Mouse (Mus musculus) heart, adult 2 months (tissue): Measurements from ENCODE around the gene Gpbar1. TPM values are rescaled to one million over a fixed set of nuclear protein-coding genes. Genes with fewer than 3 reads are reported as not detected.
A peak's percentile ranks its signal among the peaks of the same experiment; 100 is the strongest.
"Not testable (repeated sequence)": the region's sequence is repeated elsewhere in the genome, so short reads cannot be mapped to it uniquely, and the experiment has no call there.

ENCODE experiments used
- DNase-seq, 2 experiments: peaks; one replicate each; pipeline ENCODE4 v3.0.0; 2021
- H3K27ac ChIP-seq: fragments of 200-600 bp; 2 replicates; pipeline ENCODE4 v1.8.1; 2022
- H3K27me3 ChIP-seq: fragments of 200-500 bp; 2 replicates; pipeline ENCODE4 v1.6.1; 2012; ENCODE audit warnings: mild to moderate bottlenecking, low read length, inconsistent platforms, mixed read lengths; ENCODE audit not compliant: control insufficient read depth, insufficient read depth
- H3K36me3 ChIP-seq: fragments of 200-500 bp; 2 replicates; pipeline ENCODE4 v1.6.1; 2012; ENCODE audit warnings: low read length, inconsistent platforms; ENCODE audit not compliant: control insufficient read depth, insufficient read depth
- H3K4me1 ChIP-seq: fragments of 200-500 bp; 2 replicates; pipeline ENCODE4 v1.6.1; 2011; ENCODE audit warnings: low read length; ENCODE audit not compliant: control insufficient read depth, insufficient read depth
- H3K4me3 ChIP-seq: fragments of 200-600 bp; 2 replicates; pipeline ENCODE4 v1.8.1; 2022
- H3K79me2 ChIP-seq: fragments of 200-500 bp; replicated peaks from 2 replicates; pipeline ENCODE4 v1.6.1; 2012; ENCODE audit warnings: mild to moderate bottlenecking, inconsistent platforms, low read length, moderate library complexity, mixed read lengths; ENCODE audit not compliant: control insufficient read depth, insufficient read depth
- H3K9ac ChIP-seq: fragments of 200-500 bp; 2 replicates; pipeline ENCODE4 v1.6.1; 2012; ENCODE audit warnings: low read depth, mild to moderate bottlenecking, control low read depth, inconsistent platforms, low read length, mixed read lengths
- CTCF ChIP-seq: fragments of 200-600 bp; IDR thresholded peaks from 2 replicates; pipeline ENCODE4 v1.8.1; 2022; ENCODE audit warnings: antibody characterized with exemption, mild to moderate bottlenecking, moderate library complexity
- EP300 ChIP-seq: fragments of 200-500 bp; IDR thresholded peaks from 2 replicates; pipeline ENCODE4 v1.6.1; 2011; ENCODE audit warnings: low read depth, low read length, control low read depth; ENCODE audit not compliant: insufficient read depth
- POLR2A ChIP-seq: fragments of 200-500 bp; IDR thresholded peaks from 2 replicates; pipeline ENCODE4 v1.6.1; 2011; ENCODE audit warnings: mild to moderate bottlenecking, low read depth, low read length, control low read depth; ENCODE audit not compliant: insufficient read depth
- WGBS: fragments of 180-500 bp; shearing (Covaris S2); methylation state at CpG from one replicate; pipeline ENCODE4 v1.1.7; 2018; 5-methylcytosine and 5-hydroxymethylcytosine counted together
- intact Hi-C: fragments of 180-260 bp; cut with DNase I; formaldehyde crosslinking; loops from one replicate; pipeline ENCODE4 v1.15.1; 2025
- polyA plus RNA-seq: library from polyadenylated mRNA; depleted of rRNA; stranded (reverse); fragments of >200 nt; gene quantifications from 2 replicates; pipeline ENCODE4 v1.2.3, GENCODE M21; 2012; rRNA removed
- total RNA-seq, 2 experiments: library from RNA; stranded (reverse); gene quantifications; 2 replicates each; pipeline ENCODE4 v1.2.3; 2021

The Gpbar1 gene
- total and polyA plus RNA-seq, 3 experiments: 0.14 TPM; not detected in 2

DNA sequence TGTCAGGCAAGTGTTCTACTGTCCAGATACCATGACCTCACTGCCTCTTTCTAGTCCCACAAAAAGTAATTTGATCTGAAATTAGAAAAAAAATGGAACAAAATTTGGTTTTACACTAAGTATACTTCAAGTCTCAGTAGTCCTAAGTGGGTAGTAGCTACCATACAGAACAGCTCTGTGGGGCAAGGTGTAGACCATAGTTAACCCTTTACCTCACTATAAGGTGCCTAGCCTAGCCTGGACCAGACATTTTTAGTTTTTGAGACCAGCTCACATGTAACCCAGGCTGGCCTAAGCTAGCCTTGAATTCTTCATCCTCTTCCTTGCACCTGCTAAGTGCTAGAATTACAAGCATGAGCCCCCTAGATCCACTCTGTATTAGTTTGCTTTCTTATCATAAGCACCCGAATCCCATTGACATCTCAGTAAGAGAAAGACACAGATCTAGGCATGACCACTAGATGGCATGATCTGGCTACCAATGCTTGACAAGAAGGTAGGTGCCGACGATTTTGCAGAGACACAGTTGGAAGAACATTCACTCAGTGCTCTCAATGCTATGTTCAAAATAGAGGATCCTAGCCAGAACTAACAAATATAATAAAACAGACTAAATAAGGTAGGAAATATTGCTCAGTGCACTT lies 34.8 kb downstream of the Gpbar1 start:
- TF ChIP-seq POLR2A (no peak), EP300 (no peak), CTCF (peak; percentile 96)
- Histone ChIP-seq H3K27ac (no peak overlapping the region), H3K79me2 (no peaks in the 10 kb centered on the region), H3K4me3 (no peak overlapping the region), H3K4me1 (peaks cover 8% of the 10 kb centered on the region), H3K27me3 (no peaks in the 10 kb centered on the region), H3K9ac (no peak overlapping the region), H3K36me3 (no peaks in the 10 kb centered on the region)
- intact Hi-C loops: loop anchor here (1.0 to 2.0 kb wide), 3 partner anchors 49 to 140 kb away; partner anchors contain the start of gene Catip
- WGBS: 1% methylated on average over 3 of the region's 3 CpGs
- peak in 1 of 2 experiments; percentile 56 for DNase-seq

DNA sequence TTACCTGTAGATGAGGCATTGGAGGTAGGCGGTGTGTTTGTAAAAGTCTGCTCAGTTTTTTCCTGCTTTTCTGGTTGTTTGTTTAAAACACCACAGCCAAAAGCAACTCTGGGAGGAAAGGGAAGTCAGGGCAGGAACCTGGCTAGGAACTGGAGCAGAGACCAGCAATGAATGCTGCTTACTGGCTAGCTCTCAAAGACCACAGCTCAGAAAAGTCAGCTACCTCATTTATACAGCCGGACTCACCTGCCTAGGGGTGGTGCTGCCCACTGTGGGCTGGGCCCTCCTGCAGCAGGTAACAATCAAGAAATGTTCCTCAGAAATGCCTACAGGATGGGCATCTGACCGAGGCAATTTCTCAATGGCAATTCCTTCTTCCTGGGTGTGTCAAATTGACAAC lies 36.4 kb downstream of the Gpbar1 start:
- Histone ChIP-seq H3K79me2 (no peaks in the 10 kb centered on the region), H3K27me3 (no peaks in the 10 kb centered on the region), H3K9ac (no peak overlapping the region), H3K4me1 (peaks cover 8% of the 10 kb centered on the region), H3K36me3 (no peaks in the 10 kb centered on the region), H3K27ac (peak overlapping the region; percentile 67), H3K4me3 (no peak overlapping the region)
- no peak for DNase-seq
- WGBS: 60% methylated on average over 3 of the region's 3 CpGs
- intact Hi-C loops: loop anchor here (2.0 kb wide), 1 partner anchor 16 kb away; no protein-coding TSS in a partner anchor
- TF ChIP-seq POLR2A: no peak

DNA sequence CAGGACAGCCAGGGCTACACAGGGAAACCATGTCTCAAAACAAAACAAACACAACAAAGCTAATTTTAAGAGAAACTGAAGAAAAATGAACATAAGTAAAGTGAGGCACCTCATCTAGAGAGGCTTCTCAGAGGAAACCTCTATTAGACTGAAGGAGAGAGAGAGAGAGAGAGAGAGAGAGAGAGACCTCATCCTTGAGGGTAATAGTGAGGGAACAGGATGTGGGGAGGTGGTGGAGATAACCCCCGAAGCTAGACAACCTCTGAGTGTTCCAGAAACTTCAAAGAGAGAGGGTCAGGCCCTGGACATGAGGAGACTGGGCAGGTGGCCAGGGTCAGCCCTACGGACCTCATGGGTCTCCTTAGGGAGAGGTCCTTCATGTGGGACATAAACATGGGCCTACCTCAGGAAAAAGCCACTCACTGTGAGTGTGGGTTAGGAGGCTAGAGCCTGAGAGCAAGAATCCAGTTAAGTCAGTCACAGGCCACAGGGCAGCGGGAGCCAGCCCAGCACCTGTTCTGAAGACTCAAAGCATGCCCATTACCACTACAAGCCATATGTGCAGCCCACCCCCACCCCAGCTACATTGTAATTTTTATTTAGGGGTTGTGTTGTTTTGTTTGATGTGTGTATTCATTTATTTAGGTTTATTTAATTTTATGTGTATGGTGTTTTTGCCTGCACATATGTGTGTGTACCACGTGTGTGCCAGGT lies 37.9 kb downstream of the Gpbar1 start:
- no peak for TF ChIP-seq CTCF
- no peak for TF ChIP-seq EP300
- TF ChIP-seq POLR2A: no peak
- Histone ChIP-seq H3K4me1 (peaks cover 4% of the 10 kb centered on the region), H3K9ac (no peak overlapping the region), H3K27me3 (no peaks in the 10 kb centered on the region), H3K79me2 (no peaks in the 10 kb centered on the region), H3K36me3 (no peaks in the 10 kb centered on the region), H3K27ac (no peak overlapping the region), H3K4me3 (no peak overlapping the region)
- intact Hi-C loops: no loop called here
- WGBS: 67% methylated on average over 4 of the region's 4 CpGs
- no peak for DNase-seq

DNA sequence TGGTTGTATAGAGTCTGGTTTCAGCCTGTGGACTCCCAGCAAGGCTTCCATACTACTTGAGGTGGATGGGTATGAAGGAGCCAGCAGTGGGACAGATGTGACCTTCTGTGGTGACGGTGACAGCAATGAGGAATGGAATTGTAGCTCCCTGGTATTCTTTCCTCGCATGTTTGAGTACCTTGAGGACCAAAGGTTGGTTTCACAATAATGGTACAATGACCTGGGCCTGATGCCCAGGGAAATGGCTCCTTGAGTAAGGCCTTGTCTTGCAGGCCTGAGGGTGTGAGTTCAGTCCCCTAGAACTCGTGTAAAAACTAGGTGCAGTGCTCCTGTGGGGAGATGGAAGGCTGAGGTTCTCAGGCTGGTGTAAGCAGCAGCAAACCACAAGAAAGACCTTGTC lies 40.4 kb downstream of the Gpbar1 start:
- Histone ChIP-seq H3K79me2 (no peaks in the 10 kb centered on the region), H3K4me1 (peaks cover 6% of the 10 kb centered on the region), H3K4me3 (no peak overlapping the region), H3K27me3 (no peaks in the 10 kb centered on the region), H3K27ac (no peak overlapping the region), H3K9ac (no peak overlapping the region), H3K36me3 (no peaks in the 10 kb centered on the region)
- DNase-seq: no peak
- intact Hi-C loops: no loop called here
- TF ChIP-seq EP300 (no peak), CTCF (no peak), POLR2A (no peak)
- 96% methylated on average over 3 of the region's 3 CpGs for WGBS

DNA sequence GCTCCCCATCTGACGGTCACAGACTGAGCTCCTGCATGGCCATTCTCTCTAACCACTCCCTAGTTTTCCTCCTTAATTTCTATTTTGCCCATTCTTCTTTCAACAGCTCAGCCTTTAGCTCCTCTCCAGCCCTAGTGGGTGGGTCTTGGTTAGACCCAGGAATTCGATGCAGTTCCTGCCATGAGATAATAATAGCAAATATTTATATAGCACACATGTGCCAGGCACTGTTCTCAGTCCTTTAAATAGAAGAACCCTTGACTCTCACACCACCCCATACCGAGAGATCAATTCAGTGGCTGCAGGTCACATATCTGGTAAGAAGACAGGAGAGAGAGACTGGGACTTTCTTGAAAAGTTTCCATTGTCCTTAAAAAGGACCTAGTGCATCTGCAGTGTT lies 43.0 kb downstream of the Gpbar1 start:
- Histone ChIP-seq H3K79me2 (no peaks in the 10 kb centered on the region), H3K27me3 (no peaks in the 10 kb centered on the region), H3K27ac (peak overlapping the region; percentile 26), H3K9ac (no peak overlapping the region), H3K4me3 (no peak overlapping the region), H3K36me3 (no peaks in the 10 kb centered on the region), H3K4me1 (peaks cover 3% of the 10 kb centered on the region)
- WGBS: 35% methylated on average over 3 of the region's 3 CpGs
- no peak for DNase-seq
- intact Hi-C loops: no loop called here
- TF ChIP-seq POLR2A (no peak), CTCF (no peak), EP300 (no peak)

DNA sequence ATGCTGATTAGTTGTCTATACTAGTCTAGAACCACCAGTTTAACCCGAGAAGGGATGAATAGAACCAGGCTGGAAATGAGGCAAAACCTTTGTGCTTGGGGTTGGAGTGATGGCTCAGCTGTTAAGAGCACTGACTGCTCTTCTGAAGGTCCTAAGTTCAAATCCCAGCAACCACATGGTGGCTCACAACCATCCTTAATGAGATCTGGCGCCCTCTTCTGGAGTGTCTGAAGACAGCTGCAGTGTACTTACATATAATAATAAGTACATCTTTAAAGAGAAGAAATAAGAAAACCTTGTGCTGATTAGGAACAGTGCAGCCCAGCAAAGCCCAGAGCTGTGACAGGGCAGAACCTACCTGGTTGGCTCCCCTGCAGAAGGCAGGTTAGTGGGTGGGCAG lies 48.6 kb downstream of the Gpbar1 start:
- H3K79me2 ChIP-seq, intact Hi-C loops, H3K27me3 ChIP-seq, DNase-seq, H3K36me3 ChIP-seq, H3K27ac ChIP-seq, H3K4me3 ChIP-seq, H3K9ac ChIP-seq: not testable (repeated sequence)
- peak; percentile 49 for TF ChIP-seq CTCF
- 94% methylated on average over 2 of the region's 2 CpGs for WGBS
- peaks cover 13% of the 10 kb centered on the region for H3K4me1 ChIP-seq

Other genes starting within 250 kb of the Gpbar1 start
- gene Tns1, start 154.1 kb upstream of the Gpbar1 start, total RNA-seq: 100 to 1,000 TPM; 629 to 748 TPM
- 329 and 365 TPM in 2 replicates for gene Tns1, start 154.1 kb upstream of the Gpbar1 start, polyA plus RNA-seq
- gene Rufy4, start 153.0 kb upstream of the Gpbar1 start, total RNA-seq: 1 to 10 TPM; 1.1 to 1.2 TPM
- gene Rufy4, start 153.0 kb upstream of the Gpbar1 start, polyA plus RNA-seq: 0.59 and 1.0 TPM in 2 replicates
- under 1 TPM; 0.14 to 0.52 TPM for gene Cxcr2, start 124.6 kb upstream of the Gpbar1 start, total RNA-seq
- 0.82 and 1.3 TPM in 2 replicates for gene Cxcr2, start 124.6 kb upstream of the Gpbar1 start, polyA plus RNA-seq
- gene Cxcr1, start 83.9 kb upstream of the Gpbar1 start, total RNA-seq: not detected
- gene Cxcr1, start 83.9 kb upstream of the Gpbar1 start, polyA plus RNA-seq: not detected in 2 replicates
- gene Arpc2, start 42.5 kb upstream of the Gpbar1 start, total RNA-seq: 100 to 1,000 TPM; 130 to 132 TPM
- gene Arpc2, start 42.5 kb upstream of the Gpbar1 start, polyA plus RNA-seq: 85.5 and 111 TPM in 2 replicates
- gene Aamp, start 6.2 kb downstream of the Gpbar1 start, total RNA-seq: 100 to 1,000 TPM in 1 of 2 experiments, 10 to 100 TPM in 1; 89.3 to 100 TPM
- 116 and 135 TPM in 2 replicates for gene Aamp, start 6.2 kb downstream of the Gpbar1 start, polyA plus RNA-seq
- 100 to 1,000 TPM; 126 to 140 TPM for gene Pnkd, start 6.4 kb downstream of the Gpbar1 start, total RNA-seq
- gene Pnkd, start 6.4 kb downstream of the Gpbar1 start, polyA plus RNA-seq: 104 and 113 TPM in 2 replicates
- 10 to 100 TPM; 41.3 to 48.1 TPM for gene Tmbim1, start 27.1 kb downstream of the Gpbar1 start, total RNA-seq
- 97.1 and 148 TPM in 2 replicates for gene Tmbim1, start 27.1 kb downstream of the Gpbar1 start, polyA plus RNA-seq
- gene Catip, start 83.6 kb downstream of the Gpbar1 start, total RNA-seq: under 1 TPM; 0.29 to 0.34 TPM
- 1.1 and 2.3 TPM in 2 replicates for gene Catip, start 83.6 kb downstream of the Gpbar1 start, polyA plus RNA-seq
- gene Slc11a1, start 96.6 kb downstream of the Gpbar1 start, total RNA-seq: 1 to 10 TPM; 5.2 to 5.8 TPM
- gene Slc11a1, start 96.6 kb downstream of the Gpbar1 start, polyA plus RNA-seq: 12.3 and 13.0 TPM in 2 replicates
- gene Ctdsp1, start 113.0 kb downstream of the Gpbar1 start, total RNA-seq: 100 to 1,000 TPM; 122 to 137 TPM
- gene Ctdsp1, start 113.0 kb downstream of the Gpbar1 start, polyA plus RNA-seq: 122 and 127 TPM in 2 replicates
- gene Vil1, start 130.8 kb downstream of the Gpbar1 start, total RNA-seq: under 1 TPM; 0.80 to 0.97 TPM
- gene Vil1, start 130.8 kb downstream of the Gpbar1 start, polyA plus RNA-seq: 0.27 and 0.29 TPM in 2 replicates
- gene Cnot9, start 227.5 kb downstream of the Gpbar1 start, total RNA-seq: 10 to 100 TPM; 11.8 to 12.6 TPM
- 10.0 and 18.3 TPM in 2 replicates for gene Cnot9, start 227.5 kb downstream of the Gpbar1 start, polyA plus RNA-seq